Mouse (Mus musculus) cortical plate, adult 2 months (tissue): Measurements from ENCODE around the gene Slc22a17.

Experiments used
- CTCF ChIP-seq: fragments of 200-500 bp; IDR thresholded peaks from 2 replicates; pipeline ENCODE4 v1.5.1; 2011; ENCODE audit warnings: mild to moderate bottlenecking, control low read depth, low read length; ENCODE audit not compliant: insufficient read depth; ENCODE audit errors: extremely low read depth
- POLR2A ChIP-seq: fragments of 200-500 bp; IDR thresholded peaks from 2 replicates; pipeline ENCODE4 v1.6.1; 2011; ENCODE audit warnings: mild to moderate bottlenecking, low read length, control low read depth; ENCODE audit not compliant: insufficient read depth; ENCODE audit errors: extremely low read depth

DNA sequence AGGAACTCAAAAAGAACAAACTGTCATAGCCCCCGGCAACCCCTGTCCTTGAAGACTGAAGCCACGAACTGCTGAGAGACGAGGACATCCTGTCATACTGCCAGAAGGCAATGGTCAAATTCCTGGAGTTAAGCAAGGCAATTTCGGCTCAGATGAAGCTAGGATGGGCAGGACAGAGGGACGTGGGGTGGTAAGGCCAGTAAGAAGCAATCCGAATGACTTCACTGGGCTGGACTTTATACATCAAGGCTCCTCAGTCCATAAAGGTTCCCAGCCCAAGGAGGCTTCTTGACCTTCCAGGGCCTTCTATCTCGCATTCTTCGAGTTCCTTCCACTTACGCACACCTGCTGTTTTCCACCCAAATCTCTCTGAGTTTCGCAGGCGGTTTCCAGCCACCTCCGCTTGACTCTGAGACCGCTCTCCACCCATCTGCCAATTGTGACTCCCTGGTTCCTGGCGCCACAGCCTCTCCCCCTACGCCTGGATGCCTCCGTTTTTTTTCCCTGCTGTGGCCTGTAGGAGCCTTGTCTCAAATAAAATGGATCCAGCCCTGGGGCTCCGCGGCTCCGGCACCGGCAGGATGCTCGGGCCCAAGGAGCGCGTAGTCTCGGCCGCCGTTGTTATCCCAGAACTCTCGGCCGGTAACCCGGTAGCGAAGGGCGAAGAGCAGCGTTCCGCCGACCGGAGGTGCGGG is 36.9 kb downstream of the Slc22a17 start:
- TF ChIP-seq CTCF, result no peak
- no peak for TF ChIP-seq POLR2A
